Mouse (Mus musculus): ENCODE data around the gene Gm44579.

GRCm38 (mm10) chr15:98209676-98210075 lies 11.1 kb downstream of the Gm44579 start:
- no peak for TF ChIP-seq CTCF (conservative IDR thresholded peaks at IDR 0.05; ENCODE audit: insufficient read depth, insufficient read length, low read depth, low read length)
- TF ChIP-seq POLR2A (IDR thresholded peaks at IDR 0.05; ENCODE audit: low read depth, low read length), result no peak
